Mouse (Mus musculus): ENCODE results near the gene Mboat7. TPM values are rescaled to one million over a fixed set of nuclear protein-coding genes. Genes with fewer than 3 reads are reported as not detected.
"Not testable (repeated sequence)": the region's sequence is repeated elsewhere in the genome, so short reads cannot be mapped to it uniquely, and the experiment has no call there.

Gene Mboat7
- 55.2 and 60.0 TPM in 2 replicates for polyA plus RNA-seq (2015; fragmentation: Nextera tagmentation; extraction: Ambion mirVana)

GRCm38 (mm10) chr7:3692987-3693808 is at the start of gene Mboat7:
Mboat7 (minus strand) TSS chr7:3693523.
- H3K36me3 ChIP-seq (ENCODE audit: insufficient read depth, low read length), result peaks cover 11% of the 10 kb centered on the region
- H3K27me3 ChIP-seq (ENCODE audit: insufficient read depth, low read length), result no peaks in the 10 kb centered on the region
- DNase-seq (ENCODE audit: low spot score), result peak; percentile 99
- under 1% methylated on average over 55 of the region's 55 CpGs for WGBS
- H3K9me3 ChIP-seq (replicated peaks; ENCODE audit: low read length), result no peaks in the 10 kb centered on the region
- peak within 1 kb of the TSS; percentile 95 for H3K27ac ChIP-seq
- H3K4me3 ChIP-seq (replicated peaks; ENCODE audit: low read depth, low read length), result peak within 1 kb of the TSS; percentile 81
- H3K4me2 ChIP-seq (ENCODE audit: low read length), result peak within 1 kb of the TSS; percentile 94
- TF ChIP-seq CTCF (IDR thresholded peaks at IDR 0.05; ENCODE audit: low read depth), result no peak
- peak within 1 kb of the TSS; percentile 89 for H3K9ac ChIP-seq (ENCODE audit: low read depth, low read length)
- ATAC-seq (replicated peaks; ENCODE audit: low FRiP score, low read depth), result peak; percentile 91
- peaks cover 17% of the 10 kb centered on the region for H3K4me1 ChIP-seq (replicated peaks; ENCODE audit: insufficient read depth, low read length)

- H3K27me3 ChIP-seq (ENCODE audit: insufficient read depth, low read length); H3K9ac ChIP-seq (ENCODE audit: low read depth, low read length); H3K36me3 ChIP-seq (ENCODE audit: insufficient read depth, low read length); H3K27ac ChIP-seq; DNase-seq (ENCODE audit: low spot score); H3K4me1 ChIP-seq (replicated peaks; ENCODE audit: insufficient read depth, low read length); H3K4me2 ChIP-seq (ENCODE audit: low read length); H3K9me3 ChIP-seq (replicated peaks; ENCODE audit: low read length); ATAC-seq (replicated peaks; ENCODE audit: low FRiP score, low read depth); H3K4me3 ChIP-seq (replicated peaks; ENCODE audit: low read depth, low read length): not testable (repeated sequence)
- WGBS, result no CpG with 5 or more reads among the region's 1 CpGs
Observed at GRCm38 (mm10) chr7:3732675-3733074, 39.4 kb upstream of the Mboat7 start.

GRCm38 (mm10) chr7:3725459-3725858 is 32.1 kb upstream of the Mboat7 start:
- DNase-seq (ENCODE audit: low spot score); H3K4me3 ChIP-seq (replicated peaks; ENCODE audit: low read depth, low read length); H3K36me3 ChIP-seq (ENCODE audit: insufficient read depth, low read length); H3K4me2 ChIP-seq (ENCODE audit: low read length); H3K27ac ChIP-seq; ATAC-seq (replicated peaks; ENCODE audit: low FRiP score, low read depth); H3K27me3 ChIP-seq (ENCODE audit: insufficient read depth, low read length); H3K9ac ChIP-seq (ENCODE audit: low read depth, low read length); H3K4me1 ChIP-seq (replicated peaks; ENCODE audit: insufficient read depth, low read length); H3K9me3 ChIP-seq (replicated peaks; ENCODE audit: low read length): not testable (repeated sequence)

- WGBS, result no CpG with 5 or more reads among the region's 3 CpGs
- not testable (repeated sequence) for H3K4me2 ChIP-seq (ENCODE audit: low read length); ATAC-seq (replicated peaks; ENCODE audit: low FRiP score, low read depth)
Observed at GRCm38 (mm10) chr7:3720268-3720667, 26.9 kb upstream of the Mboat7 start, which contains the start of gene Pirb. Pirb (minus strand) TSS chr7:3720391.

GRCm38 (mm10) chr7:3715249-3715648 is 21.9 kb upstream of the Mboat7 start:
- ATAC-seq (replicated peaks; ENCODE audit: low FRiP score, low read depth) (no peak), DNase-seq (ENCODE audit: low spot score) (no peak)
- H3K36me3 ChIP-seq (ENCODE audit: insufficient read depth, low read length), result no peaks in the 10 kb centered on the region
- no peak overlapping the region for H3K9ac ChIP-seq (ENCODE audit: low read depth, low read length)
- H3K4me1 ChIP-seq (replicated peaks; ENCODE audit: insufficient read depth, low read length), result no peaks in the 10 kb centered on the region
- no peak for TF ChIP-seq CTCF (IDR thresholded peaks at IDR 0.05; ENCODE audit: low read depth)
- no peaks in the 10 kb centered on the region for H3K27me3 ChIP-seq (ENCODE audit: insufficient read depth, low read length)
- H3K27ac ChIP-seq, result no peak overlapping the region
- H3K9me3 ChIP-seq (replicated peaks; ENCODE audit: low read length), result no peaks in the 10 kb centered on the region
- H3K4me3 ChIP-seq (replicated peaks; ENCODE audit: low read depth, low read length), result no peak overlapping the region
- H3K4me2 ChIP-seq (ENCODE audit: low read length), result no peak overlapping the region
- WGBS, result 54% methylated on average over 1 of the region's 1 CpGs

More at GRCm38 (mm10) chr7:3720268-3720667, 26.9 kb upstream of the Mboat7 start, which contains the start of gene Pirb:
- H3K4me3 ChIP-seq (replicated peaks; ENCODE audit: low read depth, low read length); H3K9me3 ChIP-seq (replicated peaks; ENCODE audit: low read length); H3K9ac ChIP-seq (ENCODE audit: low read depth, low read length); H3K36me3 ChIP-seq (ENCODE audit: insufficient read depth, low read length); H3K27ac ChIP-seq; DNase-seq (ENCODE audit: low spot score); H3K4me1 ChIP-seq (replicated peaks; ENCODE audit: insufficient read depth, low read length); H3K27me3 ChIP-seq (ENCODE audit: insufficient read depth, low read length): not testable (repeated sequence)

- no peak overlapping the region for H3K4me3 ChIP-seq (replicated peaks; ENCODE audit: low read depth, low read length)
- ATAC-seq (replicated peaks; ENCODE audit: low FRiP score, low read depth) (no peak), DNase-seq (ENCODE audit: low spot score) (no peak)
- WGBS, result 30% methylated on average over 5 of the region's 5 CpGs
- H3K9ac ChIP-seq (ENCODE audit: low read depth, low read length), result no peak overlapping the region
- H3K27me3 ChIP-seq (ENCODE audit: insufficient read depth, low read length), result no peaks in the 10 kb centered on the region
- TF ChIP-seq CTCF (IDR thresholded peaks at IDR 0.05; ENCODE audit: low read depth), result no peak
- H3K4me2 ChIP-seq (ENCODE audit: low read length), result no peak overlapping the region
- 0 out of 2 replicates have a peak, but pooled peaks cover 5% of the 10 kb centered on the region for H3K36me3 ChIP-seq (ENCODE audit: insufficient read depth, low read length)
- H3K4me1 ChIP-seq (replicated peaks; ENCODE audit: insufficient read depth, low read length), result no peaks in the 10 kb centered on the region
- H3K27ac ChIP-seq, result no peak overlapping the region
- H3K9me3 ChIP-seq (replicated peaks; ENCODE audit: low read length), result no peaks in the 10 kb centered on the region
Observed at GRCm38 (mm10) chr7:3712264-3712942, 19.1 kb upstream of the Mboat7 start.

All from kidney, postnatal 0 days (tissue).